Mouse (Mus musculus): Measurements from ENCODE around the gene Wasf2. TPM values are rescaled to one million over a fixed set of nuclear protein-coding genes. Genes with fewer than 3 reads are reported as not detected.
"Not testable (repeated sequence)": the region's sequence is repeated elsewhere in the genome, so short reads cannot be mapped to it uniquely, and the experiment has no call there.

The Wasf2 gene
- total RNA-seq, 2 experiments from 2014 or later: 34.9 to 35.6 TPM

DNA sequence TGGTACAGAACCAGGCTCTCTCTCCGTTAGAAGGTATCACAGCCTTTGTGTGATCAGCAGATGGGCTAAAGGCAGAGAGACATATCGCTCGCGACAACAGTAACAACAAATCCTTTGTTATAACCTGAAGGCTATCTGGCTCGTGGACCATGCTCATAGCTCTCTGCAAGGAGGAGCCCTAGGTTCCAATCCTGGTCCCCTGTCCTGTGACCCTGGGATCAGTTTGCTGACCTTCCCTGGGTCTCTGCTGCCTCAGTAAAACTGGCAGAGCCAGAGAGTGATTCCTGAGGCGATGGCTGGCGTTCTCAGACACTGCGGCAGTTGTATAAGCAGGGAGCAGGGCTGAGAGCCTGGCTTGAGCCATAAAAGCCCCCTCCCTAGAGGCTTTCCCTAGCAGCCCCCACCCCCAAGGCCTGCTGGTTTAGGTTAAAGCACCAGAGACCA is 40.0 kb upstream of the Wasf2 start:
- peak overlapping the region; percentile 79 for H3K27ac ChIP-seq
- intact Hi-C loops (cut with DNase I): no loop called here
- no peak for TF ChIP-seq CTCF (IDR thresholded peaks at IDR 0.05)
- no peak overlapping the region for H3K4me3 ChIP-seq
- DNase-seq: no peak

DNA sequence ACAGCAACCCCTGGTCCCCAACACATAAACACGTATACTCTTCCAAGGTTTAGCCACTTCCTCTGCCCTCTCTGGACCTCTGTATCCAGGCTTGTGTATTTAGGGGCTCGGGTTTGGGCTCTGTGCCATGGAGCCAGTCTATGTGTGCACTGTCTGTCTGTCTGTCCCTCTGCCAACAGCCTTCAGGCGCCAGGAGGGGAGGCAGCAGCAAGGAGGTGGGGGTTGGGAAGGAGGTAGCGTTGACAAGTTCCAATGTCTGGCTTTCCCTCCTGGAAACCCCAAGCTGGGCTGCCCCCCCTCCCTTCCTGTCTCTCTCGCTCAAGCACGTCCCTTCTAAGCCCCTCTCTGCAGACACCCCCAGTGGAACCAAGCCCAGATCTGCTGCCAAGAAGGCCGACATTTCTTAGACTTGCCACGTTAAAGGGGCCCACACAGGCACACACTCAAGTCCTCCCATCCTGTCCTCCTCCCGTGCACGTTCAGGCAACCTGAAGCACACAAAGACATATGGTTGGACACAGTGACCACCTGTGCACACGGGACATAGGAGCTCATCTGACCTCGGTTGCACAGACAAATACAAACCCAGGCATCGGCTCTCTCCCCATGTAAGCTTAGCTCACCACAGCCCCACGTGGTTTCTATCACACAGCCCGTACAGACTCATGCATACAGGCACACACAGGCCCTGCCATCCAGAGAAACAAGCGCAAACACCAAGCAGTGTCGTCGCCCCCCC is 39.4 kb upstream of the Wasf2 start:
- intact Hi-C loops (cut with DNase I): no loop called here
- Histone ChIP-seq H3K27ac (peak overlapping the region; percentile 79), H3K4me3 (no peak overlapping the region)
- peak; percentile 58 for DNase-seq
- TF ChIP-seq CTCF (IDR thresholded peaks at IDR 0.05): no peak

DNA sequence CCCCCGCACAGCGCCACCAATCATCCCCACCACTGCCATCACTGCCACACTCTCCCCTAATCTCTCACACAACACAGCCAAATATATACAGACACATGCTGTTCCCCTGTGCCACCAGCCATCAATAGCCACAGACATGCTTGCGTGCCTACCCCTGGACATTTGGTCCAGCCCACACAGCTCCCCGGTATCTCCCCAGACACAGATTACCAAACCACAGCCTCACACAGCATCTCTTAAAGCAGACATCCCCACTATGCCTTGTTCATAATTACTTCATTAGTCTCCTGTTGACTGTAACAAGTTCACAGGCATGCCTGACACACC is 38.9 kb upstream of the Wasf2 start:
- intact Hi-C loops (cut with DNase I): no loop called here
- Histone ChIP-seq H3K4me3 (no peak overlapping the region), H3K27ac (peak overlapping the region; percentile 88)
- DNase-seq: no peak
- TF ChIP-seq CTCF (IDR thresholded peaks at IDR 0.05): no peak

DNA sequence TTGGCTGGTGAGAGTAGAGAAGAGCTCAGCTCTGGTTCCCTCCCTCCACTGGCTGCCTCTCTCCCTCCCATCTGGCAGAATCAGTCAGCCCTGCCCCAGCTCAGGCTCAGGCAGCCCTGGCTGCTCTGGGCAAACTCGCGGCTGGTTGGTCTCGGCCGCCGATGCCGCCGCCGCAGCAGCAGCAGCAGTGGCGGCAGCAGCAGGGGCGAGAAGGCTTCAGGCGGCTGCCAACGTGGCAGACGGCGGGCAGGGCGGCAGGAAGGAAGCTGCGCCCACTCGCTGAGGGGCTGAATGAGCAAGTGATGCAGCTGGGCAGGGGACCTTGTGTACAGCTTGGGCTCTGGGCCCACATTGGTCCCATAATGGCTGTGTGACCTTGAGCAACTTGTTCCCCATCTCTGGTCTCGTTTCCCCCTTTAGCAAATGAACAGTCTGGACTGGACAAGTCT is 37.8 kb upstream of the Wasf2 start:
- H3K4me3 ChIP-seq: peak overlapping the region; percentile 64
- peak; percentile 79 for DNase-seq
- H3K27ac ChIP-seq: peak overlapping the region; percentile 88
- TF ChIP-seq CTCF (IDR thresholded peaks at IDR 0.05): no peak
- intact Hi-C loops (cut with DNase I): no loop called here

DNA sequence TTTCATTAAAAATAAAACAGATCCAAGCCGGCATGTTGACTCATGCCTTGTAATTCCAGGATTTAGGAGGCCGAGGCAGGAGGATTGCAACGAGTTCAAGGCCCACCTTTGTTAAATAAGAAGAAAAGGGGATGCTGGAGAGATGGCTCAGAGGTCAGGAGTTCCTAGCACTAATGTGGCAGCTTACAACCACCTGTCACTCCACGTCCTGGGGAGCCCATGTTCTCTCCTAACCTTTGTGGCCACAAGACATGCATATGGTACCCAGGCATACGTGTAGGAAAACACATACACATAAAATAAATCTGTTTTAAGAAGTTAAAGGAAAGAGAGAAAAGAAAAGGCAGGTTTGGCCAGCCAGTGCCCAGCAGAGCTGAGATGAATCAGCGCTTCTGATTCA is 37.2 kb upstream of the Wasf2 start:
- intact Hi-C loops (cut with DNase I): no loop called here

DNA sequence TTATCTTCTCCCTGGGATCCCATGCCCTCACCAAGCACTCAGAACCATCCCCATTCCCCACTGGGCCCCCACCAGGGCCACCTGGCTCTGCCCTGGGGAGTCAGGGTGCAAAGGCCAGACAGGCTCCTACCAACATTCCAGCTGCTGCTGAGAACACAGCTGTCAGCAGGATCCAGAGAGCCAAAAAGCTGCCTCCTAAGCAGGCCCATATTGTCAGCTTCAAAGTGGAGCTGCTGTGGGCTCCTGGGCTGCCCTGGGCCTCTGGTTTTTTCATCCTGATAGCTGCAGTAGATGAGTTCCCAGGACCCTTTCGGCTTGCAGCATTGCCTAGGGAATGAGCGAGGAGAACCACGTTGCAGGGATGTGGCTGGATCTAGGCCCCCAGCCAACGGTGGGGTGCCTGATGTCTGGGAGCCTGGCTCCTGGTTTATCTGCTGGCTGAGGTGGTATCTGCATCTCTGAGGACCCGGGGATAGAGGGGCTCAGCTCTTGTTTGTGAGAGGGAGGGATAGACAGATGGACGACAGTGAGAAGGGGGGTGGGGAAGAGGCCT is 36.7 kb upstream of the Wasf2 start:
- DNase-seq: no peak
- TF ChIP-seq CTCF (IDR thresholded peaks at IDR 0.05): no peak
- intact Hi-C loops (cut with DNase I): no loop called here
- Histone ChIP-seq H3K4me3 (no peak overlapping the region), H3K27ac (peak overlapping the region; percentile 88)

More for the DNA sequence above, 37.2 kb upstream of the Wasf2 start:
- no peak for TF ChIP-seq CTCF (IDR thresholded peaks at IDR 0.05)
- Histone ChIP-seq H3K27ac (peak overlapping the region; percentile 88), H3K4me3 (no peak overlapping the region; the same call in 1 of the 2 replicates)
- no peak for DNase-seq

DNA sequence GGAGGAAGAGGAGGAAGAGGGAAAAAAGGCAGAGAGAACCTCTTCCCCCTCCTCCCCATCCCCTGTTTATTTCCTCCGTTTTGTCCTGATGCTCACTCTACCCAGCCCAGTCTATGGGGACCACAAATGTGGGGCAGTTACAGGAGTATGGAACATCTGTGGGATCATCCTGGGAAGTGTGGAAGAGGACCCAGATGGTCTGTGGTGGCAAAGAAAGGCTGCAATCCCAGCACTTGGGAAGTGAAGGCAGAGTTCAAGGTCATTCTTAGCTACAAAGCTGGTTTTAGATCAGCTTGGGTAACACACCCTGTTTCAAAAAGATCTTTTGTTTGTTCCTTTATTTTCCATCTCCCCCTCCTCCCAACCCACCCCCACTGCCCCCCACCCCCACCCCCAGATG is 36.0 kb upstream of the Wasf2 start:
- H3K27ac ChIP-seq: peak overlapping the region; percentile 78
- no peak for TF ChIP-seq CTCF (IDR thresholded peaks at IDR 0.05)
- DNase-seq: no peak
- intact Hi-C loops (cut with DNase I): no loop called here
- no peak overlapping the region for H3K4me3 ChIP-seq

DNA sequence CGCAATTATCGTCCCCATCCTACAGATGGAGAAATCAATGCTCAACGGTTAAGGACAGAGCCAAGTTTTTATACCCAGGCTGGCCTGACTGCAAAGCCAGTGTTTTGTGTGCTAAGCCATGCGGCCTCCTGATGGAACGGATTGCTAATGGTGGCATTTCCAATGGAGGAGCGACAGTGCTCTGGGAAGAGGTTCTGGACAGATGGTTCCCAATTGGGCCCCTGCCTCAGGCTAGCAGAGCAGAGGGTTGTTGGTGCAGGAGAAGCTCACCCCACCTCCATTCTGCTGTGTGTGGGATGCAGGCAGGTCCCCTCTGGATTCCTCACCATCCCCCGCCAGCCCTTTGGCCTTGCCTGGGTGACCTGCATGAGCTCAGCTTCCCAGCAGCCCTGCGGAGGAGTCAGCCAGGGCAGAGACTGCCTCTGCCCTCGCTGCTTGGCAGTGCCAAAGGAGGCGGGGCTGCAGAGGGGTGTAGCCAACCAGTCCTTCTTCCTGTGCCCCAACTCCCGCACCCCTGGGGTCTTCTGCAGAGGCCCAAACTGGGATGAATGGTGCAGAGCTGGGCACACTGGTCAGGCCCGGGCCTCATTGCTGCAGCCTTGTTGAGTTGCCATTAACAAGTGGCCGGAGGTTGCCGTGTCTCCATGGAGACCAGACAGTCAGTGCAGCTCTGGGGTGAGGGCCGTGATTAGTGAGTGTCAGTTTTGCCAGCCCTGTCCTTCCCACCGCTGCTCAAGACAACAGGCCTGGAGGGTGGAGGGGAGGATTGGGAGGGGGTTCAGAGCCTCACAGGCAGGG is 35.2 kb upstream of the Wasf2 start:
- intact Hi-C loops (cut with DNase I): no loop called here
- H3K4me3 ChIP-seq: peak overlapping the region; percentile 66
- H3K27ac ChIP-seq: peak overlapping the region; percentile 78
- no peak for TF ChIP-seq CTCF (IDR thresholded peaks at IDR 0.05)
- DNase-seq: peak; percentile 91

DNA sequence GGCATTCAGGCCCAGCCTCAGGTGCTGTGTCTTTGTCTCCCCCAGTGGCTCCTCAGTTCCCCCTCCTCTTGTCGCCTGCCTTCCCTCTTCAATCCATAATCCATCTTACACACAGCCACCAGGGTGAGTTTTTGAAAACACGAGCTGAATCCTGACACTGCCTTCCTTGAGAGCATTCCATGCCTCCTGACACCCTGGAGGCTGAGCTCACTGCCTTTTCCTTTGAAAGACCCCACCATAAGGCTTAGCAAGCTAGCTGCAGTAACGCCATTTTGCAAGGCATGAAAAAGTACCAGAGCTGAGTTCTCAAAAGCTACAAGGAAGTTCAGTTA is 34.6 kb upstream of the Wasf2 start:
- intact Hi-C loops (cut with DNase I); DNase-seq: not testable (repeated sequence)
- H3K4me3 ChIP-seq: peak overlapping the region; percentile 66
- peak overlapping the region; percentile 78 for H3K27ac ChIP-seq

DNA sequence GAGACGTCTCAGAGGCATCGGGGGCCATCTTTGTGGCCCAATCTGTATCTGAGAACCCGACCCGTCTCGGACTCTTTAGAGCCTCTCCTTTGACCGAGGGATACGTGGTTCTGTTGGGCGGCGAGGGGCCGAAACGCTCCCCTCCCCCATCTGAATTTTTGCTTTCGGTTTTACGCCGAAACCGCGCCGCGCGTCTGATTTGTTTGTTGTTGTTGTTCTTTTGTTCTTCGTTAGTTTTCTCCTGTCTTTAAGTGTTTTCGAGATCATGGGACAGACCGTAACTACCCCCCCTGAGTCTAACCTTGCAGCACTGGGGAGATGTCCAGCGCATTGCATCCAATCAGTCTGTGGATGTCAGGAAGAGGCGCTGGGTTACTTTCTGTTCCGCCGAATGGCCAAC is 33.6 kb upstream of the Wasf2 start:
- peak overlapping the region; percentile 81 for H3K27ac ChIP-seq
- DNase-seq; intact Hi-C loops (cut with DNase I): not testable (repeated sequence)
- H3K4me3 ChIP-seq: peak overlapping the region; percentile 70

DNA sequence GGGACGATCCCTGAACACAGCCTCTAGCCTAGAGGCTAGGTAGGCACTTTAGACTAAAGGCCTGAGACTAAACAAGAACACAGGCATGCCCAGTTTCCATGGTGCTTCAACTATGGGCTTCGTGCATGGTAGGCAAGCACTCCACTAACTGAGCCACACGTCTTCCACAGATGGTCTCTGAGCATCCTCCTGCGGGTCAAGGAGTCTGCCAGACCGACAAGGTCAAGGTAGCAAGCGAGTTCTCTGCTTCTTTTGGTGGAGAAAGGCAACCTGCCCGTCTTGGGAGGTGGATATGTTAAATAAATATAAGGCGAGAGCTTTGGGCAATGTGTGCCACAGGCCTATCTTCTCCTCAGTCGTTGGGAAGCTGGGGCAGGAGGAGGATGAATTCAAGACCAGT is 28.6 kb upstream of the Wasf2 start:
- Histone ChIP-seq H3K27ac (no peak overlapping the region), H3K4me3 (no peak overlapping the region)
- TF ChIP-seq CTCF (IDR thresholded peaks at IDR 0.05): no peak
- intact Hi-C loops (cut with DNase I): no loop called here
- DNase-seq: no peak

DNA sequence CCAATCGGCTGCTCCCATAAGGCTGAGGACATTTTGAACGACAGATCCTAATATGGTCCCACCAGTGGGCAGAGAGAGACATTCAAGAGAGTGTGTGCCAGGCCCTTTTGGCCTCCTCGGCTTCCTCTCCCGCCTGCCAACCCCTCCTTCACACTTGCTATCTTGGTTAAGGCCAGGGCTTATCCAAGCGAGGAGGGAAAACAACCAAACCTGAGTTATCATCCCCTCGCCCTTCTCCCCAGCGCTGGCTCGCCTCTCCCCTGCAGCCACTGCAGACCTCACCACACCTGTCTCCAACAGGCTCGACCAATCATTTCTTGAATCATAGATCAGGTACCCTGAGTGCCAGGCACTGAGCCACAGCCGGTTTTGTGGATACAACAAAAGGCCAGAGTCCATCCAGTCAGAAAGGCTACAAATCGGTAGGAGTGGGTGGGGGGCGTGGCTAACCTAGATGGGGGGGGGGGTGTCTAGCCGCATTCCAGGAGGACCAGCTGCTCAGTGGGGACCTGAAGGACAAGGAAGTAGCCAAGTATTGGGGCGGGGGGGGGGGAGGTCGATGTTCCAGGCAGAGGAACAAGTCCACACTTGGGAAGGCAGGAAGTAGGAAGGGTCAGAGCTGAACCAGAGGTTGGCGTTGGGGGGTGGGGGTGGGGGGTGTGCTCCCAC is 26.6 kb upstream of the Wasf2 start:
- H3K27ac ChIP-seq: peak overlapping the region; percentile 72
- intact Hi-C loops (cut with DNase I): no loop called here
- DNase-seq: peak; percentile 53
- TF ChIP-seq CTCF (IDR thresholded peaks at IDR 0.05): no peak
- no peak overlapping the region for H3K4me3 ChIP-seq

DNA sequence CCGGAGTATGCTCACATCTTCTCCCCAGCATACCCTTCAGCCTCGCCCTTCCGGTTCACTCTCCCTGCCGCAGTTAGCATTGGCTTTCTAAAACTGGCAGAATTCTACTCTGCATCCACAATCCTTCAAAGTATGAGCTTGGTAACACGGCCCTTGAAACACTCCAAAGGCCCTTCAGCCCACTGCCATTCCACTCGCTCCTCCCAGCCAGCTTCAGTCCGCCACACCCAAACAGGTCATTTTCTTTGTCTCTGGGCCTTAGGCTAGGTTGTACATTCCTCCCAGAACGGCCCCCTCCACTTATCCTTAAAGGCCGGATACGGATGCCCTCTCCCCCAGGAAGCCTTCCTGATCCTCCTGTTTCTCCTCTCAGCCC is 26.1 kb upstream of the Wasf2 start:
- TF ChIP-seq CTCF (IDR thresholded peaks at IDR 0.05): no peak
- DNase-seq: no peak
- H3K27ac ChIP-seq: peak overlapping the region; percentile 72
- intact Hi-C loops (cut with DNase I): no loop called here
- H3K4me3 ChIP-seq: no peak overlapping the region

All from gastrocnemius, adult 2 months (tissue).